Mouse (Mus musculus): ENCODE data around the gene Slc30a2. TPM values are rescaled to one million over a fixed set of nuclear protein-coding genes. Genes with fewer than 3 reads are reported as not detected.

Gene Slc30a2
- polyA plus RNA-seq, 1 experiment, result 41.8 TPM

DNA sequence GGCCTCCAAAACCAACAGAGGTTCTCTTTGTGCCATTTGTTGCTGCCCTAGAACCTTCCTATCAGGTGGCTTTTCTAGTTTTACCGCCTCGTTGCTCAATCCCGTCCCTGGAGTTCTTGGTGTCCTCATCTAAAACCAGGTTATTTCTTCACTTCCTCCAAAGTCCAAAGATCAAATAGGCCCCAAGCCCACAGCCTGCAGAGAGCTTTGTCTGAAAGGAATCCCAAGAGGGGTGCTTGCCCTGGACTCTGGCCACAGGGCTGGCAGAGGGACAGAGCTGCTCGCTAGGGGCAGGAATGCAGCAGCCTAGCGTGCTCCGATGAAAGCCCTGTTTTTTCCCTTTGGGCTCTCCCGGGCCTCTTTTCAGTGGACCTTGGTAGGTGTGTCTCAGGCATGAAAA is 54.1 kb downstream of the Slc30a2 start:
- peak; percentile 99 for DNase-seq (ENCODE audit: low read depth)

DNA sequence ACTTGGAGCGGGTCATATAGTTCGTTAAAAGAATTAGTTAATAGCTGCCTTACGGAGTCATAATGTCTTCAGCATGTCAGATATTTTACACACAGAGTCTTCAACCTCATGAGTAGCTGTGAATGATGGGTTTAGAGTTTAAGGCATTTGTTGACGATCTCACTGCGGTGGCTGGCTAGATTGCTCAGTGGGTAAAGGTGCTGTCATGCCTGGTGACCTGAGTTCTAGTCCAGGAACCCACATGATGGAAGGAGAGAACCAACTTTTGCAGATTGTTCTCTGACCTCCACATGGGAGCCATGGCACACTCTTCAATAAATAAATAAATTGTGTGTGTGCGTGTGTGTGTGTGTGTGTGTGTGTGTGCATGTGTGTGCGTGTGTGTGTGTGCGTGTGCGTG is 54.8 kb downstream of the Slc30a2 start:
- no peak for DNase-seq (ENCODE audit: low read depth)

- DNase-seq (ENCODE audit: low read depth), result no peak
Observed at GRCm38 (mm10) chr4:134400206-134400605, 57.2 kb downstream of the Slc30a2 start.

DNA sequence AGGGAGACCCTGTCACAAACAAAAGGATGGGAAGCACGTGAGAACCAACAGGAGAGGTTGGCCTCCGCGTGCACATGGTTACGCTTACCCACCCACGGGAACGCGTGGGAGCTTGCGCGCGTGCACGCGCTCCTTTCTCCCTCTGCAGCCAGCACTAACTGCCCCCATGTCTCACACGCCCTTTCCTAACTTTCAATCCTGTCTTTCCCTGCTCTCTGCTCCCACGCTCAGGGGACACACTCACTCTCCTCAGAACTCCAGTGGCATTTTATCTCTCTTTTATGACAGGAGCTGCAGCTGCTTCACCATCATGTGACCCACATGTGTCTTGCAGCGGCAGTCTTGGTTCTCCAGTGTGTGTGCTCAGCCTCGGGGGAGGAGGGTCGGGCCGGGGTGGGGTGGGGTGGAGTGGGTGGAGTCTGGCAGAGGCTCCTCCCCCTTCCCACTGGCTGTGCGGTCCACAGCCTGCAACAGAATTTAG is 58.2 kb downstream of the Slc30a2 start:
- no peak for DNase-seq (ENCODE audit: low read depth)

- DNase-seq (ENCODE audit: low read depth), result peak; percentile 79
Observed at GRCm38 (mm10) chr4:134401856-134402570, 59.0 kb downstream of the Slc30a2 start.

GRCm38 (mm10) chr4:134402571-134403262 is 59.7 kb downstream of the Slc30a2 start:
- no peak for DNase-seq (ENCODE audit: low read depth)

GRCm38 (mm10) chr4:134403721-134404120 is 60.7 kb downstream of the Slc30a2 start:
- DNase-seq (ENCODE audit: low read depth), result no peak

Other genes starting within 250 kb of the Slc30a2 start
- gene Cd52, start 248.1 kb upstream of the Slc30a2 start, polyA plus RNA-seq (2012; rRNA removed), result 1,433 and 3,556 TPM in 2 replicates
- 22.2 and 28.3 TPM in 2 replicates for gene Ubxn11, start 240.6 kb upstream of the Slc30a2 start, polyA plus RNA-seq (2012; rRNA removed)
- gene Sh3bgrl3, start 214.4 kb upstream of the Slc30a2 start, polyA plus RNA-seq (2012; rRNA removed), result 935 and 1,090 TPM in 2 replicates
- gene Cep85, start 156.1 kb upstream of the Slc30a2 start, polyA plus RNA-seq (2012; rRNA removed), result 21.3 and 29.8 TPM in 2 replicates
- gene Gm7534, start 140.2 kb upstream of the Slc30a2 start, polyA plus RNA-seq (2012; rRNA removed), result not detected in 2 replicates
- gene Catsper4, start 115.8 kb upstream of the Slc30a2 start, polyA plus RNA-seq (2012; rRNA removed), result 0.23 and 0.56 TPM in 2 replicates
- gene Cnksr1, start 104.8 kb upstream of the Slc30a2 start, polyA plus RNA-seq (2012; rRNA removed), result 8.7 and 10.3 TPM in 2 replicates
- gene E130218I03Rik, start 99.5 kb upstream of the Slc30a2 start, polyA plus RNA-seq (2012; rRNA removed), result 0.05 TPM in 1 of 2 replicates, not detected in the other
- 8.7 and 8.9 TPM in 2 replicates for gene Zfp593, start 97.6 kb upstream of the Slc30a2 start, polyA plus RNA-seq (2012; rRNA removed)
- gene Gm30191, start 96.2 kb upstream of the Slc30a2 start, polyA plus RNA-seq (2012; rRNA removed), result not detected in 2 replicates
- gene Grrp1, start 89.1 kb upstream of the Slc30a2 start, polyA plus RNA-seq (2012; rRNA removed), result 15.0 and 15.6 TPM in 2 replicates
- gene Pdik1l, start 55.3 kb upstream of the Slc30a2 start, polyA plus RNA-seq (2012; rRNA removed), result 6.8 and 8.3 TPM in 2 replicates
- gene Trim63, start 28.1 kb upstream of the Slc30a2 start, polyA plus RNA-seq (2012; rRNA removed), result 1.0 and 1.1 TPM in 2 replicates
- 2.7 and 3.2 TPM in 2 replicates for gene Extl1, start 40.7 kb downstream of the Slc30a2 start, polyA plus RNA-seq (2012; rRNA removed)
- 47.4 and 66.4 TPM in 2 replicates for gene Pafah2, start 53.1 kb downstream of the Slc30a2 start, polyA plus RNA-seq (2012; rRNA removed)
- 3.5 and 7.7 TPM in 2 replicates for gene Stmn1, start 125.1 kb downstream of the Slc30a2 start, polyA plus RNA-seq (2012; rRNA removed)
- gene Paqr7, start 153.5 kb downstream of the Slc30a2 start, polyA plus RNA-seq (2012; rRNA removed), result 37.7 and 48.2 TPM in 2 replicates
- gene Aunip, start 167.8 kb downstream of the Slc30a2 start, polyA plus RNA-seq (2012; rRNA removed), result 0.19 and 0.35 TPM in 2 replicates
- 113 and 153 TPM in 2 replicates for gene Mtfr1l, start 192.2 kb downstream of the Slc30a2 start, polyA plus RNA-seq (2012; rRNA removed)
- gene Selenon, start 209.0 kb downstream of the Slc30a2 start, polyA plus RNA-seq (2012; rRNA removed), result 20.1 and 22.9 TPM in 2 replicates

Data from gonadal fat pad, adult 2 months (tissue).